Mouse (Mus musculus): ENCODE measurements around the gene Top2a. TPM values are rescaled to one million over a fixed set of nuclear protein-coding genes. Genes with fewer than 3 reads are reported as not detected.

The Top2a gene
- polyA plus RNA-seq, 1 experiment from 2014 or later, result 354 TPM

- Histone ChIP-seq H3K4me3 (peak overlapping the region; percentile 80), H3K27me3 (ENCODE audit: low read depth, poor library complexity, severe bottlenecking) (no peaks in the 10 kb centered on the region)
Observed at GRCm38 (mm10) chr11:98964201-98964615, 59.8 kb downstream of the Top2a start.

GRCm38 (mm10) chr11:98963191-98964021, 60.6 kb downstream of the Top2a start:
- peaks cover 98% of the 10 kb centered on the region for H3K4me1 ChIP-seq
- H3K4me3 ChIP-seq, result peak overlapping the region; percentile 80
- H3K27ac ChIP-seq, result peak overlapping the region; percentile 89
- no peaks in the 10 kb centered on the region for H3K27me3 ChIP-seq (ENCODE audit: low read depth, poor library complexity, severe bottlenecking)
- H3K9me3 ChIP-seq (replicated peaks), result no peaks in the 10 kb centered on the region
- peaks cover 30% of the 10 kb centered on the region for H3K36me3 ChIP-seq
- peak; percentile 78 for DNase-seq (ENCODE audit: low spot score)
- WGBS, result under 1% methylated on average over 32 of the region's 32 CpGs

More at GRCm38 (mm10) chr11:98964201-98964615, 59.8 kb downstream of the Top2a start:
- Histone ChIP-seq H3K9me3 (replicated peaks) (no peaks in the 10 kb centered on the region), H3K27ac (peak overlapping the region; percentile 89), H3K4me1 (peaks cover 100% of the 10 kb centered on the region), H3K36me3 (peaks cover 29% of the 10 kb centered on the region)
- peak; percentile 42 for DNase-seq (ENCODE audit: low spot score)
- WGBS, result 18% methylated on average over 6 of the region's 6 CpGs

- Histone ChIP-seq H3K9me3 (replicated peaks) (no peaks in the 10 kb centered on the region), H3K27ac (peak overlapping the region; percentile 89), H3K27me3 (ENCODE audit: low read depth, poor library complexity, severe bottlenecking) (no peaks in the 10 kb centered on the region), H3K4me3 (peak overlapping the region; percentile 80), H3K4me1 (peaks cover 89% of the 10 kb centered on the region), H3K36me3 (peaks cover 30% of the 10 kb centered on the region)
- WGBS, result 2% methylated on average over 12 of the region's 12 CpGs
- DNase-seq (ENCODE audit: low spot score), result no peak
Observed at GRCm38 (mm10) chr11:98962421-98963095, 61.4 kb downstream of the Top2a start.

- 3% methylated on average over 8 of the region's 8 CpGs for WGBS
- Histone ChIP-seq H3K27ac (peak overlapping the region; percentile 88; the same call in 1 of the 2 replicates), H3K27me3 (ENCODE audit: low read depth, poor library complexity, severe bottlenecking) (no peaks in the 10 kb centered on the region), H3K9me3 (replicated peaks) (no peaks in the 10 kb centered on the region), H3K4me3 (peak overlapping the region; percentile 80), H3K36me3 (peaks cover 30% of the 10 kb centered on the region), H3K4me1 (peaks cover 81% of the 10 kb centered on the region)
- DNase-seq (ENCODE audit: low spot score), result peak; percentile 40
Observed at GRCm38 (mm10) chr11:98961766-98962165, 62.2 kb downstream of the Top2a start.

- Histone ChIP-seq H3K36me3 (peaks cover 30% of the 10 kb centered on the region), H3K27ac (peak overlapping the region; percentile 88), H3K4me1 (peaks cover 77% of the 10 kb centered on the region), H3K9me3 (replicated peaks) (no peaks in the 10 kb centered on the region), H3K4me3 (peak overlapping the region; percentile 80), H3K27me3 (ENCODE audit: low read depth, poor library complexity, severe bottlenecking) (no peaks in the 10 kb centered on the region)
- DNase-seq (ENCODE audit: low spot score), result peak; percentile 46
- WGBS, result 2% methylated on average over 18 of the region's 18 CpGs
Observed at GRCm38 (mm10) chr11:98961051-98961592, 62.9 kb downstream of the Top2a start.

- H3K4me3 ChIP-seq, result peak overlapping the region; percentile 80
- H3K4me1 ChIP-seq, result peaks cover 77% of the 10 kb centered on the region
- peaks cover 33% of the 10 kb centered on the region for H3K36me3 ChIP-seq
- H3K9me3 ChIP-seq (replicated peaks), result no peaks in the 10 kb centered on the region
- H3K27me3 ChIP-seq (ENCODE audit: low read depth, poor library complexity, severe bottlenecking), result no peaks in the 10 kb centered on the region
- peak overlapping the region; percentile 88 for H3K27ac ChIP-seq
- peak; percentile 91 for DNase-seq (ENCODE audit: low spot score)
- WGBS, result under 1% methylated on average over 53 of the region's 53 CpGs
Observed at GRCm38 (mm10) chr11:98960313-98960906, 63.6 kb downstream of the Top2a start.

- under 1% methylated on average over 43 of the region's 43 CpGs for WGBS
- Histone ChIP-seq H3K27me3 (ENCODE audit: low read depth, poor library complexity, severe bottlenecking) (no peaks in the 10 kb centered on the region), H3K4me3 (peak overlapping the region; percentile 80), H3K4me1 (peaks cover 77% of the 10 kb centered on the region), H3K27ac (peak overlapping the region; percentile 88), H3K36me3 (peaks cover 33% of the 10 kb centered on the region), H3K9me3 (replicated peaks) (no peaks in the 10 kb centered on the region)
- peak; percentile 68 for DNase-seq (ENCODE audit: low spot score)
Observed at GRCm38 (mm10) chr11:98959437-98960312, 64.3 kb downstream of the Top2a start.

GRCm38 (mm10) chr11:98956340-98956739, 67.6 kb downstream of the Top2a start:
- 69% methylated on average over 10 of the region's 10 CpGs for WGBS
- Histone ChIP-seq H3K9me3 (replicated peaks) (no peaks in the 10 kb centered on the region), H3K27ac (no peak overlapping the region), H3K4me1 (peaks cover 72% of the 10 kb centered on the region), H3K4me3 (no peak overlapping the region), H3K36me3 (peaks cover 48% of the 10 kb centered on the region), H3K27me3 (ENCODE audit: low read depth, poor library complexity, severe bottlenecking) (no peaks in the 10 kb centered on the region)
- DNase-seq (ENCODE audit: low spot score), result no peak

- H3K27me3 ChIP-seq (ENCODE audit: low read depth, poor library complexity, severe bottlenecking), result no peaks in the 10 kb centered on the region
- 23% methylated on average over 7 of the region's 7 CpGs for WGBS
- H3K9me3 ChIP-seq (replicated peaks), result no peaks in the 10 kb centered on the region
- H3K4me3 ChIP-seq, result peak overlapping the region; percentile 28
- peaks cover 72% of the 10 kb centered on the region for H3K4me1 ChIP-seq
- DNase-seq (ENCODE audit: low spot score), result no peak
- peak overlapping the region; percentile 78 for H3K27ac ChIP-seq
- H3K36me3 ChIP-seq, result peaks cover 54% of the 10 kb centered on the region
Observed at GRCm38 (mm10) chr11:98955707-98956235, 68.2 kb downstream of the Top2a start.

- WGBS, result 24% methylated on average over 15 of the region's 17 CpGs
- Histone ChIP-seq H3K4me1 (peaks cover 71% of the 10 kb centered on the region), H3K4me3 (peak overlapping the region; percentile 28), H3K27me3 (ENCODE audit: low read depth, poor library complexity, severe bottlenecking) (no peaks in the 10 kb centered on the region), H3K36me3 (peaks cover 61% of the 10 kb centered on the region), H3K27ac (peak overlapping the region; percentile 78), H3K9me3 (replicated peaks) (no peaks in the 10 kb centered on the region)
- DNase-seq (ENCODE audit: low spot score), result peak; percentile 45
Observed at GRCm38 (mm10) chr11:98954801-98955706, 68.9 kb downstream of the Top2a start.

- peak overlapping the region; percentile 78 for H3K27ac ChIP-seq
- WGBS, result 7% methylated on average over 10 of the region's 10 CpGs
- H3K27me3 ChIP-seq (ENCODE audit: low read depth, poor library complexity, severe bottlenecking), result no peaks in the 10 kb centered on the region
- H3K36me3 ChIP-seq, result peaks cover 68% of the 10 kb centered on the region
- H3K9me3 ChIP-seq (replicated peaks), result no peaks in the 10 kb centered on the region
- peak; percentile 88 for DNase-seq (ENCODE audit: low spot score)
- peaks cover 71% of the 10 kb centered on the region for H3K4me1 ChIP-seq
- peak overlapping the region; percentile 28 for H3K4me3 ChIP-seq
Observed at GRCm38 (mm10) chr11:98954373-98954772, 69.6 kb downstream of the Top2a start.
